ENCODE assay signal across 28 mouse cellular contexts in genomic region chr10:10429032-10429431, GRCm38 (mm10). TPM values are rescaled to one million over a fixed set of nuclear protein-coding genes. Genes with fewer than 3 reads are reported as not detected.
DNase-seq lines count a peak whose midpoint lies in the region; ATAC-seq and TF ChIP-seq lines count a peak whose summit lies in the region.
"Had no signal": no experiment of that assay in that cellular context is flagged by ENCODE, and none has a peak within 500 bp of the region (broad histone marks: within the 10 kb centered on the region; RNA-seq: fewer than 3 reads in every experiment).

No protein-coding gene starts in this region.

- DNase-seq in liver, adult 2 months (ENCODE audit: extremely low read depth, low read depth, low spot score): peak; percentile 17
- no peak for DNase-seq in liver, embryonic 11.5 days (ENCODE audit: low spot score)
- DNase-seq in left cerebral cortex, adult 9 months (ENCODE audit: low spot score in 2 of 2): no peak
- no peak for DNase-seq in left cerebral cortex, adult 8-10 months (ENCODE audit: low spot score in 2 of 2)
- DNase-seq: adrenal gland, adult 8-10 months; adrenal gland, postnatal 36 days; cerebellum, adult 11-12 months; cerebellum, adult 8-10 months; cerebellum, postnatal 10 days; cerebellum, postnatal 36 days; forebrain, postnatal 0 days; gastrocnemius, adult 2 months; gastrocnemius, postnatal 14 days; heart, adult 18-20 months; heart, postnatal 10 days; heart, postnatal 4 days had no signal

- H3K4me3 ChIP-seq in liver, adult 2 months (ENCODE audit: insufficient read depth, low read depth, low read length): no peak overlapping the region
- no peak overlapping the region for H3K4me3 ChIP-seq in liver, embryonic 11.5 days (ENCODE audit: low read depth, low read length)
- no peak overlapping the region for H3K4me3 ChIP-seq in macrophage (ENCODE audit: inconsistent target)
- H3K4me3 ChIP-seq in small intestine, adult 2 months (ENCODE audit: low read depth, low read length): no peak overlapping the region
- H3K4me3 ChIP-seq: forebrain, embryonic 10.5 days; gastrocnemius, adult 2 months; heart, embryonic 12.5 days; heart, embryonic 15.5 days; hindbrain, embryonic 12.5 days; hindbrain, embryonic 15.5 days had no signal

- H3K79me2 ChIP-seq in liver, adult 2 months (ENCODE audit: control insufficient read depth, insufficient read depth, low read length): no peaks in the 10 kb centered on the region
- H3K79me2 ChIP-seq in macrophage (ENCODE audit: inconsistent target): no peaks in the 10 kb centered on the region

- 84% methylated on average over 7 of the region's 7 CpGs for WGBS in liver, adult 2 months
- WGBS in liver, embryonic 11.5 days: 86% methylated on average over 7 of the region's 7 CpGs
- 14% methylated on average over 7 of the region's 7 CpGs for WGBS in macrophage (ENCODE audit: missing documents)
- 80% methylated on average over 7 of the region's 7 CpGs for WGBS in small intestine, adult 2 months

- no peaks in the 10 kb centered on the region for H3K9me3 ChIP-seq in liver, embryonic 11.5 days (ENCODE audit: control insufficient read depth, low read length)
- H3K9me3 ChIP-seq: forebrain, embryonic 10.5 days; heart, embryonic 12.5 days; heart, embryonic 15.5 days; hindbrain, embryonic 12.5 days; hindbrain, embryonic 15.5 days had no signal

- no peaks in the 10 kb centered on the region for H3K27me3 ChIP-seq in liver, adult 2 months (ENCODE audit: control insufficient read depth, insufficient read depth, low read length)
- no peaks in the 10 kb centered on the region for H3K27me3 ChIP-seq in liver, embryonic 11.5 days (replicated peaks; ENCODE audit: control insufficient read depth, insufficient read depth, low read length)
- no peaks in the 10 kb centered on the region for H3K27me3 ChIP-seq in small intestine, adult 2 months (ENCODE audit: control insufficient read depth, insufficient read depth, low read length)
- H3K27me3 ChIP-seq: heart, embryonic 12.5 days; heart, embryonic 15.5 days; hindbrain, embryonic 12.5 days; hindbrain, embryonic 15.5 days had no signal

- no peak overlapping the region for H3K27ac ChIP-seq in liver, adult 2 months (replicated peaks; ENCODE audit: insufficient read depth, low read depth, low read length)
- H3K27ac ChIP-seq in liver, embryonic 11.5 days (ENCODE audit: low read depth, low read length): no peak overlapping the region
- H3K27ac ChIP-seq in macrophage: peak overlapping the region; percentile 87
- H3K27ac ChIP-seq in small intestine, adult 2 months (ENCODE audit: insufficient read depth, low read depth, low read length): peak overlapping the region; percentile 59; the same call in 1 of the 2 replicates
- H3K27ac ChIP-seq: forebrain, embryonic 10.5 days; gastrocnemius, adult 2 months; heart, embryonic 15.5 days; hindbrain, embryonic 12.5 days; hindbrain, embryonic 15.5 days had no signal

- no peak for TF ChIP-seq CTCF in liver, adult 2 months (IDR thresholded peaks at IDR 0.05; ENCODE audit: low read depth, low read length)
- TF ChIP-seq CTCF in small intestine, adult 2 months (IDR thresholded peaks at IDR 0.05; ENCODE audit: extremely low read depth, insufficient read length, insufficient replicate concordance, low read depth, low read length): no peak

- no peak for ATAC-seq in liver, embryonic 11.5 days (replicated peaks; ENCODE audit: low FRiP score)
- ATAC-seq in common myeloid progenitor, adult 5-6 weeks (replicated peaks; ENCODE audit: low read depth, poor library complexity, severe bottlenecking): 0 out of 2 replicates have a peak, but pooled peaks have one; percentile 29
- ATAC-seq in monocyte, adult 5-6 weeks (replicated peaks; ENCODE audit: insufficient number of reproducible peaks, low FRiP score, low TSS enrichment, poor library complexity, severe bottlenecking): no peak
- ATAC-seq: activated CD4-positive, CD25-positive, alpha-beta regulatory T cell, adult 4 months; forebrain, embryonic 14.5 days; forebrain, postnatal 0 days had no signal

- TF ChIP-seq POLR2A in liver, adult 2 months (IDR thresholded peaks at IDR 0.05; ENCODE audit: extremely low read depth, insufficient read depth, low read length): no peak
- no peak for TF ChIP-seq POLR2A in small intestine, adult 2 months (IDR thresholded peaks at IDR 0.05; ENCODE audit: low read depth, low read length)

- no peak overlapping the region for H3K9ac ChIP-seq in liver, adult 2 months (ENCODE audit: low read depth, low read length)
- H3K9ac ChIP-seq in liver, embryonic 11.5 days (ENCODE audit: low read depth, low read length): no peak overlapping the region
- H3K9ac ChIP-seq: forebrain, postnatal 0 days; heart, embryonic 12.5 days; heart, embryonic 15.5 days; hindbrain, embryonic 12.5 days; hindbrain, embryonic 15.5 days had no signal

- H3K4me1 ChIP-seq in liver, adult 2 months (ENCODE audit: control insufficient read depth, insufficient read depth, low read length): peaks cover 9% of the 10 kb centered on the region; the same call in 1 of the 2 replicates
- H3K4me1 ChIP-seq in liver, embryonic 11.5 days (replicated peaks; ENCODE audit: control insufficient read depth, insufficient read depth, low read length): no peaks in the 10 kb centered on the region
- no peaks in the 10 kb centered on the region for H3K4me1 ChIP-seq in small intestine, adult 2 months (ENCODE audit: control insufficient read depth, insufficient read depth, insufficient read length, low read length)
- H3K4me1 ChIP-seq: forebrain, embryonic 10.5 days; heart, embryonic 12.5 days; heart, embryonic 15.5 days; hindbrain, embryonic 12.5 days; hindbrain, embryonic 15.5 days had no signal

- no peaks in the 10 kb centered on the region for H3K36me3 ChIP-seq in liver, adult 2 months (ENCODE audit: control insufficient read depth, insufficient read depth, low read length)
- H3K36me3 ChIP-seq in liver, embryonic 11.5 days (ENCODE audit: control insufficient read depth, insufficient read depth, low read length): no peaks in the 10 kb centered on the region
- no peaks in the 10 kb centered on the region for H3K36me3 ChIP-seq in macrophage (ENCODE audit: inconsistent target)
- no peaks in the 10 kb centered on the region for H3K36me3 ChIP-seq in small intestine, adult 2 months (ENCODE audit: control insufficient read depth, insufficient read depth, low read length)
- H3K36me3 ChIP-seq: forebrain, embryonic 10.5 days; heart, embryonic 12.5 days; heart, embryonic 15.5 days; hindbrain, embryonic 12.5 days; hindbrain, embryonic 15.5 days had no signal

- H3K4me2 ChIP-seq in liver, embryonic 11.5 days: no peak overlapping the region
- H3K4me2 ChIP-seq: heart, embryonic 12.5 days; heart, embryonic 15.5 days; hindbrain, embryonic 12.5 days; hindbrain, embryonic 15.5 days had no signal

RNA-seq across cellular contexts. Expression of gene Adgb, which starts 43.1 kb away (rescaled TPM):
- 0.83 and 0.94 TPM in 2 replicates for total RNA-seq in liver, adult 2 months (2014; rRNA removed)
- polyA plus RNA-seq in liver, adult 2 months (2012; rRNA removed): 0.12 and 0.33 TPM in 2 replicates
- 0.32 and 0.67 TPM in 2 replicates for polyA plus RNA-seq in liver, embryonic 11.5 days (2014; fragmentation: Nextera tagmentation; extraction: Ambion mirVana)
- 0.18 TPM in 1 of 2 replicates, not detected in the other for total RNA-seq in common myeloid progenitor, adult 5-6 weeks (2017)
- total RNA-seq in macrophage (2018; cell fraction: chromatin; rRNA removed): 10 to 100 TPM in 15 of 26 experiments, 1 to 10 TPM in 11; 1.7 to 48.7 (median 12.3) TPM
- total RNA-seq in macrophage (2018; cell fraction: cytosol; rRNA removed): 1 to 10 TPM in 13 of 26 experiments, under 1 TPM in 13; 0.12 to 3.1 (median 0.92) TPM
- 10 to 100 TPM in 13 of 26 experiments, 1 to 10 TPM in 13; 1.3 to 26.0 (median 9.2) TPM for total RNA-seq in macrophage (2018; cell fraction: nucleus; rRNA removed)
- polyA plus RNA-seq in macrophage (2018): 0.26 to 1.7 TPM (median 0.28 TPM) in 3 replicates
- 0.01 TPM in 1 of 2 replicates, not detected in the other for polyA plus RNA-seq in small intestine, adult 2 months (2012; rRNA removed)
- 0.29 to 1.1 TPM (median 0.78 TPM) in 3 replicates for total RNA-seq in monocyte, adult 5-6 weeks (2017)
- total RNA-seq in left cerebral cortex, adult 8-10 months (2022): under 1 TPM; 0.41 to 0.65 (median 0.56) TPM
- total RNA-seq: ES-E14; gastrocnemius, adult 2 months; heart, postnatal 10 days had no signal

Comparison
In these comparisons a context has a peak if more than half of its experiments do, and no peak if none do; other contexts are left out.
1. H3K27ac ChIP-seq: peak in macrophage (single experiment) and small intestine, adult 2 months (single experiment); none in liver, adult 2 months (single experiment) and liver, embryonic 11.5 days (single experiment).